Mouse (Mus musculus): ENCODE results near the gene Appbp2.

DNA sequence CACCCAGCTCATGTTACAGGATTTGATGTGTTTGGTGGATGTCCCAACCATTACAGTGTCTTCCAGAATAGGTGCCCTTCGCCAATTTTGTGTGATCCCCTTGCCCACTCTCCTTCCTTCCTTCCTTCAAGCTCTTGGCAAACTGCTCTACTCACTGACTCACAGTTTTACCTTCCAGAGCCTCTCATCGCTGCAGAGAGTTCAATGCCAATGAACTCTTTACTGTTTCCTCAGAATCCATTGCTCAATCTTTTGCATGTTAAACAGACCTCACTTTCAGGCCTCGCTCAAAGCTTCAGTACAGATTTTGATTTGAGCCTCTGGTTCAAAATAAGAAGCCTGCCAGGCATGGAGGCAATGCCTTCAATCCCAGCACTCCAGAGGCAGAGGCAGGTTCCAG, 59.0 kb downstream of the Appbp2 start:
- no peak for TF ChIP-seq CTCF (IDR thresholded peaks at IDR 0.05)
- no peak for TF ChIP-seq EP300 (IDR thresholded peaks at IDR 0.05)
